Mouse (Mus musculus) erythroblast, embryonic 14.5 days (primary cell): ENCODE measurements around the gene Shld2. TPM values are rescaled to one million over a fixed set of nuclear protein-coding genes. Genes with fewer than 3 reads are reported as not detected.
"Not testable (repeated sequence)": the region's sequence is repeated elsewhere in the genome, so short reads cannot be mapped to it uniquely, and the experiment has no call there.

Experiments
- H3K27me3 ChIP-seq: 2 replicates; pipeline ENCODE4 v1.6.1; 2012; ENCODE audit warnings: inconsistent platforms; ENCODE audit not compliant: control insufficient read depth
- H3K36me3 ChIP-seq: 2 replicates; pipeline ENCODE4 v1.6.1; 2012; ENCODE audit warnings: mild to moderate bottlenecking, inconsistent platforms; ENCODE audit not compliant: control insufficient read depth
- H3K4me1 ChIP-seq: 2 replicates; pipeline ENCODE4 v1.6.1; 2012; ENCODE audit warnings: inconsistent platforms; ENCODE audit not compliant: control insufficient read depth
- H3K4me3 ChIP-seq: replicated peaks from 2 replicates; pipeline ENCODE3; 2012; ENCODE audit warnings: moderate library complexity, mild to moderate bottlenecking, inconsistent platforms
- H3K9me3 ChIP-seq: 2 replicates; pipeline ENCODE4 v1.6.1; 2012; ENCODE audit warnings: low read length, inconsistent platforms, mixed read lengths; ENCODE audit not compliant: control insufficient read depth
- GATA1 ChIP-seq: IDR thresholded peaks from 2 replicates; pipeline ENCODE4 v1.6.1; 2012; ENCODE audit warnings: low read length, inconsistent platforms, mixed read lengths
- TAL1 ChIP-seq: IDR thresholded peaks from 3 replicates; pipeline ENCODE4 v1.6.1; 2012; ENCODE audit warnings: low read length, inconsistent platforms, mixed read lengths
- polyA plus RNA-seq: library from polyadenylated mRNA; stranded (reverse); fragments of >175 nt; gene quantifications from 2 replicates; pipeline ENCODE4 v1.2.3, GENCODE M21; 2012

Gene Shld2
- polyA plus RNA-seq, 1 experiment = 0.03 TPM

DNA sequence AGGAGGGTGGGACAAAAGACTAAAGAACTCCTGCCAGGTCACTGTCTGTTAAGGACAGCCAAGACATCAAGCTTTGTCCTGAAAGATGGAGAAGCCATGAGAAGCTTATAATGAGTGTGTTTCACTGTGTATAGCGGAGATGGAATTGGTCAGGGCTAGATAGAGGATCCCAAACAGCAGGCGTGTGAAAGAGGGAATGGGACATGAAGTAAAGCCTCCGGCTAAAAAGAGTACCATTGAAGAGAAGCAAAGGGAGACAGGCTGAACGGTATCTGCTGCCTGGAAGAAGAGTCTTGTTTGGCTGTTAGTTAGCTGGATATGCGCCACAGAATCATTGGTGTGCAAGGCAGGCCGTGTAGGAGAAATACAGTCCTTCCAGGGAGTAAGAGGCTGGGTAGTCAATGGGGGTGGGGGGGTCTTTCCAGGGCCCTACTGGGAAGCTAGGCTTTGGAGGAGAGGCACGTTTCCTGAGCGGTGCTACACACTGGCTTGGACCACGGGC lies 20.4 kb upstream of the Shld2 start:
- Histone ChIP-seq H3K9me3 (no peaks in the 10 kb centered on the region), H3K27me3 (no peaks in the 10 kb centered on the region), H3K4me1 (no peaks in the 10 kb centered on the region), H3K4me3 (no peak overlapping the region), H3K36me3 (peaks cover 38% of the 10 kb centered on the region)
- no peak for TF ChIP-seq TAL1
- no peak for TF ChIP-seq GATA1

GRCm38 (mm10) chr14:34327618-34328017 lies 17.3 kb upstream of the Shld2 start:
- Histone ChIP-seq H3K9me3 (no peaks in the 10 kb centered on the region), H3K36me3 (peaks cover 34% of the 10 kb centered on the region), H3K4me1 (no peaks in the 10 kb centered on the region), H3K27me3 (no peaks in the 10 kb centered on the region), H3K4me3 (no peak overlapping the region)
- TF ChIP-seq TAL1 = no peak
- TF ChIP-seq GATA1 = no peak

DNA sequence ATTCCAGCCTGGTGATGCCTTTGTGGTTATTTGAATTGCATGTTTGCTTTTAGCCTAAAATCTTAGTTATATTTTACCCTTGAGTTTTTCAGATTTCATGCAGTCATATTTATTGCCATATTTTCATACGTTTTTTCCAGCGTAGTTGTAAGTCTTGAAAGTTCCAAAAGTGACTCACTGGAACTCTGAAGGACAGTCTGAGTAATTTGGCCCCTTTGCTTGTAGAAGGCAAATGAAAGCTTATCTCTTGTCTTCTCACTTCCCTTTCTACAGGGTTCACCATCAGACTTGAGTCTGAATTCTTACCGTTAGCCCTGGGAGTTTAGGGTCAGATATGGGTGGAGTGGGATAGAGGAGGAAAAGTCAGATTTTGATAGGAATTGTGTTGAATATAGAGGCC lies 16.3 kb upstream of the Shld2 start:
- Histone ChIP-seq H3K4me3 (no peak overlapping the region), H3K36me3 (peaks cover 33% of the 10 kb centered on the region), H3K4me1 (no peaks in the 10 kb centered on the region), H3K27me3 (no peaks in the 10 kb centered on the region), H3K9me3 (no peaks in the 10 kb centered on the region)
- TF ChIP-seq GATA1 (no peak), TAL1 (no peak)

GRCm38 (mm10) chr14:34323576-34324085 lies 13.3 kb upstream of the Shld2 start:
- Histone ChIP-seq H3K4me1 (no peaks in the 10 kb centered on the region), H3K27me3 (no peaks in the 10 kb centered on the region), H3K4me3 (no peak overlapping the region), H3K9me3 (no peaks in the 10 kb centered on the region), H3K36me3 (peaks cover 20% of the 10 kb centered on the region)
- TF ChIP-seq TAL1 = no peak
- no peak for TF ChIP-seq GATA1

DNA sequence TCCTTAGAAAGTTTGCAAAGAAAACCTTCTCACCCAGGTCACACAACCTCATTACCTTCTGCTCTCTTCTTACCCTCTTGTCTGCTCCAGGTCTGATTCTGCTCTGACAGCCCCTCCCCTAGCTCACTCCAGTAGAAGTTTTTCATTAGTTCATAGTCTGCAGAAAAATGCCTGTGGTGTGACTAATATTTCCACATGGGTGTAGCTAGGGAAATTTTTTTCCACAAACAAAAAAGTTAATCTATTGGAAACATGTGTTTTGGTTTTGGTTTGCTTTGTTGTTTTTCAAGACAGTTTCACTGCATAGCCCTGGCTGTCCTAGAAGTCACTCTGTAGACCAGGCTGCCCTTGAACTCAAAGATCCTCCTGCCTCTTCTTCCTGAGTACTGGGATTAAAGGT lies 7.8 kb upstream of the Shld2 start:
- TF ChIP-seq TAL1 = no peak
- TF ChIP-seq GATA1 = no peak
- H3K4me3 ChIP-seq = no peak overlapping the region
- no peaks in the 10 kb centered on the region for H3K4me1 ChIP-seq
- 0 out of 2 replicates have a peak, but pooled peaks cover 1% of the 10 kb centered on the region for H3K27me3 ChIP-seq
- no peaks in the 10 kb centered on the region for H3K9me3 ChIP-seq
- H3K36me3 ChIP-seq = peaks cover 11% of the 10 kb centered on the region; the same call in 1 of the 2 replicates

DNA sequence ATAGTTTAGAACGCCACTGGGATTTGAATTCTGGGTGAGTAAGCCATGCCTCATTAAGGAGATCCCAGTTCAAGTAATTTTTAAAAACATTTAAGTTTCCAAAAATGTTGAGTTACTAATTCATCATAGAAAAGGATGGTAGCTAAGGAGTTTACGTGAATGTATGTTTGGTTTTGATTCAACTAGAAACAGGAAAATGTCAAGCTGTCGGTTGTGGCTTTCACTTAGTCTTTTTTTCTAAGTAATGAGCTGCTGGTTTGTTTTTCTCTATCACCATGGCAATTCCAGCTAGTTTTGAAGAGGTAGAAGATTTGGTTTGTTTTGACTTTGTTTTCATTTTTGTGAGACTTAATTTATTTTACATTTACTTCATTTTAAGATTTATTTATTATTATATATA lies 7.1 kb upstream of the Shld2 start:
- peaks cover 4% of the 10 kb centered on the region for H3K27me3 ChIP-seq
- H3K36me3 ChIP-seq = peaks cover 11% of the 10 kb centered on the region; the same call in 1 of the 2 replicates
- H3K9me3 ChIP-seq = no peaks in the 10 kb centered on the region
- no peak overlapping the region for H3K4me3 ChIP-seq
- no peak for TF ChIP-seq GATA1
- TF ChIP-seq TAL1 = no peak
- H3K4me1 ChIP-seq = no peaks in the 10 kb centered on the region

DNA sequence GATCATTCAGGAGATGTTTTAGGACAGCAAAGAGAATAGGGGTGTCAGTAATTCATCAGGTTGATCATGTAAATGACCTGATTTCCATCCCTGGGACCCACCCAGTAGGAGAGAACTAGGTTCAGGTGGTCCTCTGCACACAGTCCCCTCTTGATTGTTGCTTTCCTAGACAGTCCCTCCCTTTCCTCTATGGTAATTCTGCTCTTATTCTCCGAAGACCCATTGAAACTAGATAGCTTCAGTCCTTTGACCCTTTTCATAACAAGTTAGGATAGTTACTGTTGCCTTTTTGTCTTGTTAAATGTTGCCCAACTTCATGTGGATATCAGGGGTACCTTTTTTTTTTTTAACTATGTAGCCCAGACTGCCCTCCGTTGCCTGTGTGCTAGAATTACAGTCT lies 6.1 kb upstream of the Shld2 start:
- Histone ChIP-seq H3K27me3 (peaks cover 15% of the 10 kb centered on the region), H3K4me3 (no peak overlapping the region), H3K4me1 (peaks cover 5% of the 10 kb centered on the region), H3K36me3 (peaks cover 8% of the 10 kb centered on the region; the same call in 1 of the 2 replicates), H3K9me3 (no peaks in the 10 kb centered on the region)
- TF ChIP-seq GATA1 (no peak), TAL1 (no peak)

GRCm38 (mm10) chr14:34314796-34315195 lies 4.5 kb upstream of the Shld2 start:
- H3K4me1 ChIP-seq = peaks cover 18% of the 10 kb centered on the region
- no peak overlapping the region for H3K4me3 ChIP-seq
- TF ChIP-seq TAL1 (no peak), GATA1 (no peak)
- peaks cover 3% of the 10 kb centered on the region; the same call in 1 of the 2 replicates for H3K36me3 ChIP-seq
- no peaks in the 10 kb centered on the region for H3K9me3 ChIP-seq
- H3K27me3 ChIP-seq = peaks cover 23% of the 10 kb centered on the region

- peaks cover 23% of the 10 kb centered on the region for H3K27me3 ChIP-seq
- not testable (repeated sequence) for H3K36me3 ChIP-seq, H3K9me3 ChIP-seq
- H3K4me1 ChIP-seq = peaks cover 21% of the 10 kb centered on the region
- peak overlapping the region; percentile 45 for H3K4me3 ChIP-seq
These were observed 4.1 kb upstream of the Shld2 start for GRCm38 (mm10) chr14:34314383-34314782.

DNA sequence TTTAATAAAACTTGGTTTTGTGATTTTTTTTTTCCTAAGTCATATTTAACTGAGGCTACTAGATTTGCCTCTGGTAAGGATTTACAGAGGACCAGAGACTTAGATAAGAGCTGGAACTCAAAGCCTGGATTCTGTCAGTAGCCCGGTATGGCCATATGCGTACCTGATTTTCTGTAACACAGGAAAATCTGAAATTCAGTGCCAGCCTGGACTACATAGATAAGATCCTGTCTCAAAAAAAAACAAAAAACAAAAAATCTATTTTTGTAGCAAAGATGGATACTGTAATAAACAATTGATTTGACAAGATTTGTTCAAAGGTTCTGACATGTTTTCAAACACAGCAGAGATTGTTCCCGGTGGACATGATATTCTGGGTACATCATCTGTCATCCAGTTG lies 3.3 kb upstream of the Shld2 start:
- H3K4me1 ChIP-seq = peaks cover 23% of the 10 kb centered on the region
- H3K27me3 ChIP-seq = peaks cover 23% of the 10 kb centered on the region
- peaks cover 2% of the 10 kb centered on the region; the same call in 1 of the 2 replicates for H3K36me3 ChIP-seq
- H3K9me3 ChIP-seq = no peaks in the 10 kb centered on the region
- peak overlapping the region; percentile 45 for H3K4me3 ChIP-seq
- TF ChIP-seq GATA1 (no peak), TAL1 (no peak)
